Mouse (Mus musculus): ENCODE data around the gene Acsm1.

Acsm1 gene

DNA sequence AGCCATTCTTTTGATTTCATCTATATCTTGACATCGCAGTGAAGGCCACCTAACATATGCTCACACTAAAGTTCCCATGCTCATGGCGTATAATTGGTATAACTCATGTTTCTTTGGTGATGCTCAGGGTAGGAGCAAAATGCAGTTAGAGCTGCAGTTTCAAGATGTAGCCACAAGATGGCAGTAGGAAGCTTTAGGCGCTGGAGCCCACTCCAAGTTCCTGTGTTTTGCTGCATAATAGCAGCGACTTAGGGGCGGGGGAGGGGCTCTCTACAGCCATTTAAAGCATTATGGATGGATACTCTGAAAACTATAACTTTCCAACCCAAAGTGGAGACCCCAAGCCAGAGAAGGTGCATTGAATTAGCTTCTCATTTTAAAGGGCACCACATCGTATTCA lies 66.6 kb downstream of the Acsm1 start:
- DNase-seq = peak in 1 of 2 experiments; percentile 9

DNA sequence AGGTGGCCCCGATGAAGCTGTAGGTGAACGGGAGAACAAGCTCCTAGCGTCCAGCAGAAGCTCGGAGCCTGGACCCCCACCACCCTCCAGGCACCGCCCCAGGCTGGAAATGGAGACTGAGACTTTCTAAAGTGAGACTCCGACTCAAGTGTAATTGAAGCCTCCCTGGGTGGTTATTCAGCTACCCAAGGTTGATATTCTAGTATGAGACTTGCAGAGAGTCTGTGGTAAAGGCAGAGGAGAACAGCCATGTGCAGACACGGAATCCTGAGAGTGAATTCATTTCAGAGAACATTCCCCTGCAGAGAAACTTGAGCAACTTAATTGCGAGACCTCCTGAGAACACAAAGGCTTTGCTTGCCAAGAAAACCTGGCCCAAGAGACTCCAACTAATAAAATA lies 73.3 kb downstream of the Acsm1 start:
- no peak for DNase-seq

DNA sequence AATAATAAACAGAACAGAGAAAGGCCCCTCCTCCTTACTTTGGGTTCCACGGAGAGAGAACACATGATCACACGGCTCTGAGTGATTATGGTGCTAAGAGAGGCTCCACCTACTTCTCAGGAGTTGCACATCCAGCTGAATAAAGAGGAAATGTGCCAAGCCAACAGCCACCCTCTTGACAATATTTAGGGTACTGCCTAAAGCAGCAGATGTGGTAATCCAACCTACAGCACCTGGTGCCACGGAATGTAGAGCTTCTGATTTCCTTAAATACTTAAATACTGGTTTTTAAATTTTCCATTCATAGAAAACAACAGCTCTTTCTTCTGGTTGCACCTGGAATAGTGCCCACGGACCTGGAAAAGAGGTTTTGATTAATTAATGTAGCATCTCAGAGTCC lies 75.9 kb downstream of the Acsm1 start:
- DNase-seq = no peak

DNA sequence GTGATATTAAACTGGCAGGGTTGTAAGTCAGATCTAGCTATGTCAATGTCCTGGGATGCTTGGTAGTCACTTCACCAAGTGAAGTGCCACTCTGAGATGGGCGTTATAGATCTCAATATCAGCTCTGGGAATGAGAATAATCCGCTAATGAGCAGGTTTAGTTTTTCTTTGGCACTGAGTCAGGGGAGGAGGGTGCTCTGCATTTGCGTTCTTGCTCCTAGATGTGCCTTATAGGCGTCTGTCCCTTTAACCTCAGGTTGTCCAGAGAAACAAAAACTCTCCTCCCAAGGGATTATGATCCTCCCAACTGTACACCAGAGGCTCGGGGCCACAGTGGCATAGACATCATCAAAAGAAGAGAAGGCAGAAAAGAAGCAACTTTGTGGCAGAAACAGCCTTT lies 82.9 kb downstream of the Acsm1 start, which contains the start of gene Acsm4:
Acsm4 (plus strand) TSS at position 301 of the 400 bp plus-strand sequence.
- no peak for DNase-seq

DNA sequence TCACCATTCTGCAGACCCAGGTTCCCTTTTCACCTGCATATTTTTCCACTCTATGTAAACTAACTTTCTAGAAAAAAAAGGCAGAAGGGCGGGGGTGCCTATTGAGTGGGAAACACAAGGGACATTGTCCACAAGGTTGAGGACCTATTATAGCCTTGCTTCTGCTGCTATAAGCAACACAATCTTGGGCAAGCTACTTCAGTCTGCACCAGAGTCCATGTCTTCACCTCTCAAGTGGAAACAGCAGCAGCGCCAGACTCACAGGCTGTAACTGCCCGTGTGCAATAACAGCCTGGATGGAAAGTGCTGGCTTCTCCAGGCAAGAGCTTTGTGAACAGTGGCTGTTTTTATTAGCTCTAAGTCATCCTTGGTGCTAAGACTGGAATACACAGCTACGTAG lies 85.5 kb downstream of the Acsm1 start:
- no peak for DNase-seq

DNA sequence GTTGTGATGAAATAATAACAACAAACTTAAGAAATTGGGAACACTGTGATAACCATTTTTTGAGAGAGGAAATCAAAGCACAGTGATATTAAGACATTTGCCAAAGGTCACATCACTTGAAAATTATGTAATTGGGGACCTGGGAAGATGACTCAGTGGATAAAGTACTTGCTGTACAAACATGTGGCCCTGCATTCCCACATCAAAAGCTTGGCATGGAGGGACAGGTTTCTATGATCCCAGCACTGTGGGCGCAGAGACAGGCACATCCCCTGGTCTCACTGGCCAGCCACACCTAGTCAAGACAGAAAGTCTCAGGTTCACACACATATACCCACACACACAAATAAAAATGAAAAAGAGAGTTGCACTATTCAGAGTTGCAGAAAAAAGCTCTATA lies 88.1 kb downstream of the Acsm1 start:
- no peak for DNase-seq

All from spleen, adult 18-20 months (tissue).